Mouse (Mus musculus): ENCODE measurements around the gene Agbl3.

- TF ChIP-seq POLR2A (IDR thresholded peaks at IDR 0.05; ENCODE audit: low read depth, low read length) = no peak
- no peak for TF ChIP-seq CTCF (IDR thresholded peaks at IDR 0.05; ENCODE audit: extremely low read depth, insufficient read length, insufficient replicate concordance, low read depth, low read length)
Observed at GRCm38 (mm10) chr6:34887131-34887850, 107.1 kb downstream of the Agbl3 start.
